Comparison of ENCODE assay signal across 1 mouse cellular context in genomic region chr4:139179218-139179617, GRCm38 (mm10).
TF ChIP-seq lines count a peak whose summit lies in the region.

No protein-coding gene starts in this region.

TF ChIP-seq in MEL, 35 proteins besides CTCF, POLR2A, EP300 and RAD21 (continued from another document):
- no peak for TF ChIP-seq NRF1 (IDR thresholded peaks at IDR 0.05; ENCODE audit: insufficient read depth, low read depth, low read length, poor library complexity, severe bottlenecking)
- no peak for TF ChIP-seq GABPA (IDR thresholded peaks at IDR 0.05; ENCODE audit: low read depth, low read length)
- no peak for TF ChIP-seq MEF2A (IDR thresholded peaks at IDR 0.05; ENCODE audit: extremely low read depth, insufficient replicate concordance, low read depth, low read length, poor library complexity, severe bottlenecking)
- no peak for TF ChIP-seq BHLHE40 (IDR thresholded peaks at IDR 0.05; ENCODE audit: borderline replicate concordance, low read depth, low read length)
- no peak for TF ChIP-seq KAT2A (conservative IDR thresholded peaks at IDR 0.05; ENCODE audit: low read depth, low read length)
- no peak for TF ChIP-seq E2F4 (IDR thresholded peaks at IDR 0.05; ENCODE audit: borderline replicate concordance, low read depth, low read length)
- no peak for TF ChIP-seq JUND (IDR thresholded peaks at IDR 0.05; ENCODE audit: low read depth, low read length)
- TF ChIP-seq MYC (IDR thresholded peaks at IDR 0.05; ENCODE audit: low read depth, low read length): no peak
